11 mouse cellular contexts compared by ENCODE assay signal in the genomic region with DNA sequence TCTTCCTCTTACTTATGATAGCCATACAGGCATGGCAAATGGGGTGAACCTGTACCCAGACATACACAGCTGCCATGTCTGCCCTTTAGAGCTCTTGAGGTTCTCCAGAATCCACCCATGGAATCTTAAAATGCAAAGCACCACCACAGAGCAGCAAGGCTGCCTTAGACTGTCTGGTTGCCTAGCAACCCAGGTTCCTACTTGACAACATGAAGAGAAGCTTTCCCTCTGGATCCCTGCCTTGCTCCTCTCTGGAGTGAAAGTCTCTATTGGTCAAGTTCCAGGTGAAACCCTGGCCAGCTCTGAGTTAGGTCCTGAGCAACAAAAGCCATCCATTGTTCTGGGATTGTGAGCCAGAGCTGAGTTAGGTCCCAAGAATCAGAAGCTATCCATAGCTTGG. TPM values are rescaled to one million over a fixed set of nuclear protein-coding genes. Genes with fewer than 3 reads are reported as not detected.
DNase-seq lines count a peak whose midpoint lies in the region; ATAC-seq and TF ChIP-seq lines count a peak whose summit lies in the region.
"Had no signal": no experiment of that assay in that cellular context is flagged by ENCODE, and none has a peak within 500 bp of the region (broad histone marks: within the 10 kb centered on the region; RNA-seq: fewer than 3 reads in every experiment).

No protein-coding gene starts in this region.

- no peaks in the 10 kb centered on the region; the same call in 1 of the 2 replicates for H3K4me1 ChIP-seq in embryonic facial prominence, embryonic 14.5 days (ENCODE audit: control insufficient read depth, insufficient read depth, low read length)
- H3K4me1 ChIP-seq in embryonic facial prominence, embryonic 10.5 days = peaks cover 16% of the 10 kb centered on the region
- H3K4me1 ChIP-seq in ES-E14 (ENCODE audit: control insufficient read depth in 2 of 2, insufficient read depth in 2 of 2, low read length in 2 of 2, poor library complexity in 1 of 2) = no peaks in the 10 kb centered on the region
- peaks cover 13% of the 10 kb centered on the region for H3K4me1 ChIP-seq in kidney, embryonic 15.5 days

- ATAC-seq in embryonic facial prominence, embryonic 14.5 days (ENCODE audit: low read depth) = no peak
- no peak for ATAC-seq in kidney, embryonic 15.5 days (replicated peaks; ENCODE audit: low FRiP score)
- no peak for ATAC-seq in megakaryocyte-erythroid progenitor cell, adult 5-6 weeks (replicated peaks; ENCODE audit: low FRiP score, low TSS enrichment, poor library complexity, severe bottlenecking)
- ATAC-seq: CD4-positive, CD25-positive, alpha-beta regulatory T cell, adult 4 months had no signal

- H3K9me3 ChIP-seq in embryonic facial prominence, embryonic 14.5 days (ENCODE audit: control insufficient read depth, low read length) = no peaks in the 10 kb centered on the region
- no peaks in the 10 kb centered on the region for H3K9me3 ChIP-seq in embryonic facial prominence, embryonic 10.5 days
- no peaks in the 10 kb centered on the region for H3K9me3 ChIP-seq in ES-E14 (ENCODE audit: control insufficient read depth, insufficient read depth, low read depth, low read length)
- no peaks in the 10 kb centered on the region for H3K9me3 ChIP-seq in kidney, embryonic 15.5 days (replicated peaks)
- H3K9me3 ChIP-seq: neural tube, embryonic 12.5 days had no signal

- intact Hi-C loops in left cerebral cortex, postnatal 14 days (cut with DNase I) = no loop called here

- no peak overlapping the region for H3K9ac ChIP-seq in embryonic facial prominence, embryonic 14.5 days (ENCODE audit: low read depth, low read length)
- no peak overlapping the region for H3K9ac ChIP-seq in ES-E14 (ENCODE audit: insufficient read depth, low read depth, low read length, poor library complexity, severe bottlenecking)
- no peak overlapping the region for H3K9ac ChIP-seq in kidney, embryonic 15.5 days
- H3K9ac ChIP-seq: neural tube, embryonic 12.5 days had no signal

- no peak overlapping the region for H3K4me3 ChIP-seq in embryonic facial prominence, embryonic 14.5 days (ENCODE audit: low read depth, low read length)
- H3K4me3 ChIP-seq in embryonic facial prominence, embryonic 10.5 days = no peak overlapping the region
- no peak overlapping the region for H3K4me3 ChIP-seq in ES-E14 (ENCODE audit: insufficient read depth in 1 of 2, low read depth in 1 of 2, low read length in 2 of 2, poor library complexity in 1 of 2, severe bottlenecking in 1 of 2)
- H3K4me3 ChIP-seq in kidney, embryonic 15.5 days (replicated peaks) = no peak overlapping the region
- H3K4me3 ChIP-seq: neural tube, embryonic 12.5 days had no signal

- no peaks in the 10 kb centered on the region for H3K36me3 ChIP-seq in embryonic facial prominence, embryonic 14.5 days (ENCODE audit: control insufficient read depth, insufficient read depth, low read length)
- H3K36me3 ChIP-seq in embryonic facial prominence, embryonic 10.5 days (replicated peaks) = no peaks in the 10 kb centered on the region
- no peaks in the 10 kb centered on the region for H3K36me3 ChIP-seq in ES-E14 (ENCODE audit: control insufficient read depth, insufficient read depth, low read length, poor library complexity, severe bottlenecking)
- H3K36me3 ChIP-seq in kidney, embryonic 15.5 days = no peaks in the 10 kb centered on the region
- H3K36me3 ChIP-seq: neural tube, embryonic 12.5 days had no signal

- H3K27me3 ChIP-seq in embryonic facial prominence, embryonic 14.5 days (replicated peaks; ENCODE audit: control insufficient read depth, insufficient read depth, low read length) = no peaks in the 10 kb centered on the region
- H3K27me3 ChIP-seq in embryonic facial prominence, embryonic 10.5 days (replicated peaks; ENCODE audit: low read depth, poor library complexity, severe bottlenecking) = no peaks in the 10 kb centered on the region
- no peaks in the 10 kb centered on the region for H3K27me3 ChIP-seq in kidney, embryonic 15.5 days
- H3K27me3 ChIP-seq: neural tube, embryonic 12.5 days had no signal

- H3K4me2 ChIP-seq in embryonic facial prominence, embryonic 14.5 days (ENCODE audit: low read depth, low read length) = no peak overlapping the region
- H3K4me2 ChIP-seq in kidney, embryonic 15.5 days = no peak overlapping the region
- H3K4me2 ChIP-seq: neural tube, embryonic 12.5 days had no signal

- DNase-seq in embryonic facial prominence, embryonic 14.5 days (ENCODE audit: low spot score) = peak; percentile 54
- no peak for DNase-seq in embryonic facial prominence, embryonic 10.5 days (ENCODE audit: low spot score)
- DNase-seq in ES-E14 (ENCODE audit: low read depth, low spot score) = peak; percentile 11
- DNase-seq in frontal cortex, postnatal 25 days (ENCODE audit: low spot score in 2 of 2) = peak; percentile 17 to 33
- DNase-seq in left cerebral cortex, postnatal 14 days (ENCODE audit: low spot score in 2 of 2) = peak; percentile 73 to 90
- DNase-seq in adrenal gland, adult 8-10 months = no peak
- DNase-seq: thymus, postnatal 14 days had no signal

- in situ Hi-C loops in ES-E14 (cut with MboI; ENCODE audit: low sequenced_read_pairs in 2 of 2, unreplicated experiment in 2 of 2) = no loop called here

- H3K27ac ChIP-seq in embryonic facial prominence, embryonic 14.5 days (replicated peaks; ENCODE audit: low read depth, low read length) = no peak overlapping the region
- no peak overlapping the region for H3K27ac ChIP-seq in embryonic facial prominence, embryonic 10.5 days (replicated peaks)
- H3K27ac ChIP-seq in ES-E14 (ENCODE audit: insufficient read depth, low read depth, low read length, poor library complexity, severe bottlenecking) = no peak overlapping the region
- no peak overlapping the region for H3K27ac ChIP-seq in kidney, embryonic 15.5 days
- H3K27ac ChIP-seq: neural tube, embryonic 12.5 days had no signal

TF ChIP-seq in ES-E14, 5 proteins besides CTCF, POLR2A, EP300 and RAD21:
- TF ChIP-seq HCFC1 (IDR thresholded peaks at IDR 0.05; ENCODE audit: borderline replicate concordance, insufficient read depth, low read length) (no peak), MAFK (IDR thresholded peaks at IDR 0.05; ENCODE audit: insufficient read depth, low read depth, low read length) (no peak), CHD2 (IDR thresholded peaks at IDR 0.05; ENCODE audit: low read depth, low read length) (no peak), ZNF384 (IDR thresholded peaks at IDR 0.05; ENCODE audit: low read depth, low read length) (no peak)
TF ChIP-seq in ES-E14: peak in this region for 0.

RNA-seq across cellular contexts. Expression of a gene that starts 43.0 kb away (rescaled TPM):
- polyA plus RNA-seq in embryonic facial prominence, embryonic 14.5 days (2014; fragmentation: Nextera tagmentation; extraction: Ambion mirVana) = 385 and 468 TPM in 2 replicates
- polyA plus RNA-seq in embryonic facial prominence, embryonic 10.5 days (2016; fragmentation: Nextera tagmentation; extraction: Ambion mirVana) = 181 and 252 TPM in 2 replicates
- 164 and 239 TPM in 2 replicates for total RNA-seq in ES-E14 (2012; rRNA removed)
- 100 to 1,000 TPM; 327 to 341 TPM for total RNA-seq in left cerebral cortex, postnatal 14 days (2021)
- 1,000 to 10,000 TPM; 1,030 to 1,496 (median 1,206) TPM for total RNA-seq in adrenal gland, adult 8-10 months (2022)
- polyA plus RNA-seq in kidney, embryonic 15.5 days (2015; fragmentation: Nextera tagmentation; extraction: Ambion mirVana) = 231 and 320 TPM in 2 replicates
- total RNA-seq in megakaryocyte-erythroid progenitor cell, adult 5-6 weeks (2014; fragmentation: Nextera tagmentation) = 473 and 492 TPM in 2 replicates
- 197 and 284 TPM in 2 replicates for total RNA-seq in megakaryocyte-erythroid progenitor cell, adult 5-6 weeks (2017)

Comparison
In these comparisons a context has a peak if more than half of its experiments do, and no peak if none do; other contexts are left out.
1. DNase-seq: peak in embryonic facial prominence, embryonic 14.5 days (single experiment), ES-E14 (single experiment), frontal cortex, postnatal 25 days (2 of 2) and left cerebral cortex, postnatal 14 days (2 of 2); none in embryonic facial prominence, embryonic 10.5 days (single experiment) and adrenal gland, adult 8-10 months (single experiment).